Mouse (Mus musculus) liver, adult 2 months (tissue): Measurements from ENCODE around the gene Cyb5rl. TPM values are rescaled to one million over a fixed set of nuclear protein-coding genes. Genes with fewer than 3 reads are reported as not detected.

Source experiments
- DNase-seq: peaks from one replicate; pipeline ENCODE4 v3.0.0-alpha.2; 2011; ENCODE audit warnings: low read depth, low spot score; ENCODE audit errors: extremely low read depth
- H3K27ac ChIP-seq: fragments of 200-500 bp; replicated peaks from 2 replicates; pipeline ENCODE4 v1.5.1; 2012; ENCODE audit warnings: low read depth, mild to moderate bottlenecking, control low read depth, inconsistent platforms, low read length; ENCODE audit not compliant: insufficient read depth
- H3K27me3 ChIP-seq: fragments of 200-500 bp; 2 replicates; pipeline ENCODE4 v1.6.1; 2012; ENCODE audit warnings: mild to moderate bottlenecking, moderate library complexity, low read length, inconsistent platforms; ENCODE audit not compliant: control insufficient read depth, insufficient read depth
- H3K36me3 ChIP-seq: fragments of 200-500 bp; 2 replicates; pipeline ENCODE4 v1.6.1; 2012; ENCODE audit warnings: low read length, inconsistent platforms; ENCODE audit not compliant: control insufficient read depth, insufficient read depth
- H3K4me1 ChIP-seq: fragments of 200-500 bp; 2 replicates; pipeline ENCODE4 v1.6.1; 2011; ENCODE audit warnings: low read length; ENCODE audit not compliant: control insufficient read depth, insufficient read depth
- H3K4me3 ChIP-seq: fragments of 200-500 bp; 2 replicates; pipeline ENCODE4 v1.5.1; 2011; ENCODE audit warnings: low read depth, mild to moderate bottlenecking, control low read depth, low read length, moderate library complexity; ENCODE audit not compliant: insufficient read depth
- H3K79me2 ChIP-seq: fragments of 200-500 bp; 2 replicates; pipeline ENCODE4 v1.6.1; 2012; ENCODE audit warnings: inconsistent platforms, mild to moderate bottlenecking, low read length, moderate library complexity; ENCODE audit not compliant: control insufficient read depth, insufficient read depth
- H3K9ac ChIP-seq: fragments of 200-500 bp; 2 replicates; pipeline ENCODE4 v1.6.1; 2012; ENCODE audit warnings: low read depth, mild to moderate bottlenecking, control low read depth, inconsistent platforms, low read length
- CTCF ChIP-seq: fragments of 200-500 bp; IDR thresholded peaks from 2 replicates; pipeline ENCODE4 v1.5.1; 2011; ENCODE audit warnings: low read depth, low read length, control low read depth
- POLR2A ChIP-seq: fragments of 200-500 bp; IDR thresholded peaks from 2 replicates; pipeline ENCODE4 v1.6.1; 2011; ENCODE audit warnings: low read length, control low read depth; ENCODE audit not compliant: insufficient read depth; ENCODE audit errors: extremely low read depth
- WGBS: fragments of 180-500 bp; shearing (Covaris S2); methylation state at CpG from one replicate; pipeline ENCODE4 v1.1.7; 2018; 5-methylcytosine and 5-hydroxymethylcytosine counted together
- polyA plus RNA-seq: library from polyadenylated mRNA; depleted of rRNA; stranded (reverse); fragments of >200 nt; gene quantifications from 2 replicates; pipeline ENCODE4 v1.2.3, GENCODE M21; 2012
- total RNA-seq: library from RNA; depleted of rRNA; stranded (reverse); fragments of >200 nt; gene quantifications from 2 replicates; pipeline ENCODE4 v1.2.3, GENCODE M21; 2014

Cyb5rl gene
- total and polyA plus RNA-seq, 2 experiments = 9.8 to 11.0 TPM

GRCm38 (mm10) chr4:107079716-107080115, 12.9 kb downstream of the Cyb5rl start:
- no peak overlapping the region for H3K9ac ChIP-seq
- no peaks in the 10 kb centered on the region for H3K4me1 ChIP-seq
- H3K36me3 ChIP-seq = no peaks in the 10 kb centered on the region
- H3K27me3 ChIP-seq = no peaks in the 10 kb centered on the region
- H3K79me2 ChIP-seq = no peaks in the 10 kb centered on the region
- no peak for TF ChIP-seq CTCF
- TF ChIP-seq POLR2A = no peak
- no peak overlapping the region for H3K4me3 ChIP-seq
- H3K27ac ChIP-seq = no peak overlapping the region
- DNase-seq = no peak

- H3K27me3 ChIP-seq = no peaks in the 10 kb centered on the region
- no peaks in the 10 kb centered on the region for H3K36me3 ChIP-seq
- H3K4me1 ChIP-seq = no peaks in the 10 kb centered on the region
- no peak overlapping the region for H3K9ac ChIP-seq
- H3K27ac ChIP-seq = no peak overlapping the region
- 89% methylated on average over 3 of the region's 3 CpGs for WGBS
- TF ChIP-seq CTCF = no peak
- TF ChIP-seq POLR2A = no peak
- DNase-seq = peak; percentile 2
- H3K79me2 ChIP-seq = no peaks in the 10 kb centered on the region
- H3K4me3 ChIP-seq = no peak overlapping the region
Measured at GRCm38 (mm10) chr4:107082185-107082584, 15.4 kb downstream of the Cyb5rl start.

- Histone ChIP-seq H3K79me2 (no peaks in the 10 kb centered on the region), H3K4me3 (no peak overlapping the region), H3K27ac (no peak overlapping the region), H3K27me3 (no peaks in the 10 kb centered on the region), H3K36me3 (no peaks in the 10 kb centered on the region), H3K4me1 (no peaks in the 10 kb centered on the region), H3K9ac (no peak overlapping the region)
- 92% methylated on average over 4 of the region's 4 CpGs for WGBS
- DNase-seq = no peak
- TF ChIP-seq CTCF (no peak), POLR2A (no peak)
Measured at GRCm38 (mm10) chr4:107083126-107083525, 16.3 kb downstream of the Cyb5rl start.

GRCm38 (mm10) chr4:107084343-107084742, 17.6 kb downstream of the Cyb5rl start:
- no peaks in the 10 kb centered on the region for H3K79me2 ChIP-seq
- no peaks in the 10 kb centered on the region for H3K4me1 ChIP-seq
- H3K27me3 ChIP-seq = no peaks in the 10 kb centered on the region
- H3K4me3 ChIP-seq = no peak overlapping the region
- H3K27ac ChIP-seq = no peak overlapping the region
- H3K9ac ChIP-seq = no peak overlapping the region
- TF ChIP-seq POLR2A (no peak), CTCF (no peak)
- WGBS = 75% methylated on average over 1 of the region's 1 CpGs
- no peaks in the 10 kb centered on the region for H3K36me3 ChIP-seq
- no peak for DNase-seq

GRCm38 (mm10) chr4:107084858-107085257, 18.1 kb downstream of the Cyb5rl start:
- Histone ChIP-seq H3K4me3 (no peak overlapping the region), H3K36me3 (no peaks in the 10 kb centered on the region), H3K27ac (no peak overlapping the region), H3K9ac (no peak overlapping the region), H3K27me3 (no peaks in the 10 kb centered on the region), H3K79me2 (no peaks in the 10 kb centered on the region), H3K4me1 (no peaks in the 10 kb centered on the region)
- TF ChIP-seq POLR2A (no peak), CTCF (no peak)
- WGBS = 86% methylated on average over 6 of the region's 6 CpGs
- DNase-seq = no peak

- DNase-seq = no peak
- TF ChIP-seq POLR2A (no peak), CTCF (no peak)
- H3K27ac ChIP-seq = no peak overlapping the region
- no peaks in the 10 kb centered on the region for H3K36me3 ChIP-seq
- WGBS = 94% methylated on average over 14 of the region's 14 CpGs
- H3K4me3 ChIP-seq = no peak overlapping the region
- H3K79me2 ChIP-seq = no peaks in the 10 kb centered on the region
- no peak overlapping the region for H3K9ac ChIP-seq
- no peaks in the 10 kb centered on the region for H3K4me1 ChIP-seq
- H3K27me3 ChIP-seq = no peaks in the 10 kb centered on the region
Measured at GRCm38 (mm10) chr4:107091696-107092095, 24.9 kb downstream of the Cyb5rl start.
